Mouse (Mus musculus) urinary bladder, postnatal 36 days (tissue): ENCODE results near the gene Nrip2.
"Not testable (repeated sequence)": the region's sequence is repeated elsewhere in the genome, so short reads cannot be mapped to it uniquely, and the experiment has no call there.

Experiments
- DNase-seq, 2 experiments: peaks; one replicate each; pipeline ENCODE4 v3.0.0; 2022; ENCODE audit warnings: low spot score in 2 of 2, mixed read lengths in 1 of 2

Gene Nrip2

DNA sequence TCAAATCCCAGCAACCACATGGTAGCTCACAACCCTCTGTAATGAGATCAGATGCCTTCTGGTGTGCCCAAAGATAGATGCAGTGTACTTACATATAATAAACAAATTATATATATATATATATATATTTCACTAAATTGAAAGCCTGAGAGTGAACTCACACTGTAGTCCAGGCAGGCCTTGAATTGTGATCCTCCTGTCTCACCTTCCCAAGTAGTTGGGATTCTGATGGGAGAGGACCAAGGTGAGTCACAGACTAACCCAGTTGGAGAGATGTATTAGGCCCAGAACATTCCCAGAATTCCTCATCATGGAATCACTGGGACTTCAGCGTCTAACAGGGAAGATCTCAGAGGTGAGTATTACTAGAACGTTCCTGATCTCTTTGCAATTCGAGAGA is at the start of gene Nrip2:
Gene Nrip2, plus strand, starts transcription at position 301 of the 400 bp plus-strand sequence.
- no peak for DNase-seq

DNA sequence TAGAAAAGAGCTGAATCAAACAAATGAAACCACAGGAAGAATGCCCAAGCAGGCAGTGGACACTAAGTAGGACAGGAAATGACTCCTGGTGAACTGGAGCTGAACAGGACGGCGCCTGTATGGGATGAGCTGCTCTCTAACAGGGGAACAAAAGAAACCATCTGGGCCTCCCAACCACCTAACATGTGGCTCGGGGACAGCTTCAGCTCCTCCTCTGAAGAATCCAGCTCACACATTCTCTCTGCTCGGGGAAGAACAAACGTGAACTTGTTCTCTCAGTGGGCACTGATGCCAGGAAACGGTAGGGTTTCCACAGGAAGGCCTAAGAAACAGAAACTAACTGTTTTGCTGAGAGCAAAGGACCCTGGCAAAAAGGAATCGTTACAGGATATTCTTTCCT is 49.4 kb upstream of the Nrip2 start:
- DNase-seq, result no peak

DNA sequence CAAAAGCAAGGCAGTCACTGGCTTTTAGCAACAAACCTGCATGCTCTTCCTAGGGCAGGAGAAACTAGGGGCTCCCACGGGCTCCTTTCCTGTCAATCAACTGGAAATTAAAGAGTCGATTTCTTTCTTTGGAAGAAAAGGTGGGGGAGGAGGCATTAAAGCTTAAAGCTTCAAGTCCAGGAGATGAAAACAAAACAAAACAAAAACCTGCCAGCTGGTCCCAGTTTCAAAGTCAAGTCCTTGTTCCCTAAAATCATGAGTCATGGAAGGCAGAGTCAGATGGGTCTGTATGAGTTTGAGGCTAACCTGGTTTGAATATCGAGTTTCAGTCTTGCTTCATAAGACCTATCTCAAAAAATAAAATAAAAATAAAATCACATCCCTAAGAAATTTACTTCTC is 45.0 kb upstream of the Nrip2 start:
- DNase-seq, result no peak

DNA sequence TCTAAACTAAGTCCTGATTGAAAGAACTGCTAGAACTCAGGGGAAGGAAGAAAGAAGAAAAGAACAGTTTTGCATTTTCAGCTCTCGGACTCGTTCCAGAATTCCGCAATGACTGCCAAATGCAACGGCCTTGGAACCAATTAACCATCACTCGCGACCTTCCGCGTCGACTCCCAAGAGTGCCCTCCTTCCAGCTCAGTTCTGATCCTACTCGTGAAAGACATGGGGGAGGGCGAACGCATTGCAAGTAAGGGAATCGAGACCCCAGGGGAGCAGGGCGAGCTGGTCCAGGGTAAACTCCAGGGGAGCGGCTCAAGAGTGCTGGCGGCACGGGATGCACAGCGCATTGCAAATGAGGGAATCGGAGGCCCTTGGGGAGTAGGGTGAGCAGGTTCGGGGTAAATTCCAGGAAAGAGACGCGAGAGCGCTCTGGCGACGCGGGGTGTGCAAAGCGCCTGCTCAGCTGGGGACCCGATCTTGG is 43.9 kb upstream of the Nrip2 start:
- peak in 1 of 2 experiments; percentile 26 for DNase-seq

DNA sequence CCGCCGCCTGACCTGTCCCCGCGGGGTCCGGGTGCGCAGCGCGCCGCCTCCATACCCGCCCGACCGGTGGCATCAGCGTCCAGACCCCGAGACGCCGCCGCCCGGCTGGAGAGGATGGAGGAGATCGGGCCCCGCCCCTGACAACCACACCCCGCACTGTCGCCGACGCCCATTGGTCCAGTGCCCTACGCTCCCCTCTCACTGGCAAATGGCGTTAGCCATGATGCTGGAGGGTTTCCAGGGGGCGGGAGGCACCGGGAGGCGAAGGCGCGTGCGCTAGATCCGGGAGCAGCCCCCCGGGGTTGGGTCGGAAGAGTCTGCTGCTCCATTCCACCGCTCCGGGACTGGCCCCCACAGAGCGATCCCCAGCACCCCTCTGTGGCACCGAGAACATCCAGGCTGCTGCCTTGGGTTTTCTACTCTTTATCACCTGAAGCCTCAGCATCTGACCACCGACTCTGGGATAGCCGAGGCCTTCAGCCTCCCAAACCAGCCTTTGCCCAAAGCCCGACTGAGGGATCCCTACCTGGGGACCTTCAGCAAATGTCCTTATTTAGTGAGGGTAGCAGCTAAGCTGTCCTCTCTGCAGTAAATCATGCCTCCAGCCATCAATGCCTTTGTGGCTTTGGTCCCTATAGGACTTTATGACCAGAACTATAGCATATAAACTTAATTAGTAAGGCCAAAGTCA is 43.2 kb upstream of the Nrip2 start, which contains the start of gene Tulp3:
Gene Tulp3, minus strand, starts transcription at position 126 of the 691 bp plus-strand sequence.
- DNase-seq, result peak; percentile 88 to 95

DNA sequence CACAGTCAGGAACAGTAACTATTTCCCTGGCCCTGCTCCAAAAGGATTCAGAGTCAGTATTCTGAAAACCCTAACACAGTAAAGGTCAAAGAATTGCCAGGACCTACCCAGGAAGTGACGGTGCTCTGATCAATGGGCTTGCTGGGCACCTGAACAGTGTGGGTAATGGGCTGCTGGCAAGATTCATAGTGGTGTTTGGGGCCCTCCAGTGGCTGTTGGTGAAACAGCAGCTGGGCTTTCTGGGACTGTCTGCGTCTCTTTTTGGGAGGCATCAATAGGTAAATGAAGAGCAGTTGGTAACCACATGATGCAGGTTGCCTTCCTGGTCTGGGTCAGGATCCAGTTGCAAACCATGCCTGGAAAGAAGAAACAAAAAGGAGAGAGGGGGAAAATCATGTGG is 40.1 kb upstream of the Nrip2 start:
- peak; percentile 46 to 49 for DNase-seq

DNA sequence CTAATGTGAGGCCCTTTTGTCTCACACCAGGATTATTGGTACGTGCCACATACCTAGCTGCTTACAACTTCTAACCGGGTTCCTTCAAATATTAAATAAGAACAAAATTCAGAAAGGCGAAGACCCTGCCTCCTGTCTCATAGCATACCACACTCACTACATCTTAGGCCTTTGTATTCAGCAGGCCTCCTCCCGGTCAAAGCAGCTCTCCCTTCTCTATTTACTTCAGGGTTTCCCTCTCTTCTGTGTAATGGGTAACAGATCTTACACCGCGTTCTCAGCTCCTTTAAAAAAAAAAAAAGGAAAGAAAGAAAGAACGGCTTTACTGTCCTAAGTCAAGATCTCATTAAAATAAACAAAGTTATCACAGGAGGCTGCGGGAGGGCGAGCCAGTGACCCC is 37.2 kb upstream of the Nrip2 start:
- DNase-seq, result no peak

DNA sequence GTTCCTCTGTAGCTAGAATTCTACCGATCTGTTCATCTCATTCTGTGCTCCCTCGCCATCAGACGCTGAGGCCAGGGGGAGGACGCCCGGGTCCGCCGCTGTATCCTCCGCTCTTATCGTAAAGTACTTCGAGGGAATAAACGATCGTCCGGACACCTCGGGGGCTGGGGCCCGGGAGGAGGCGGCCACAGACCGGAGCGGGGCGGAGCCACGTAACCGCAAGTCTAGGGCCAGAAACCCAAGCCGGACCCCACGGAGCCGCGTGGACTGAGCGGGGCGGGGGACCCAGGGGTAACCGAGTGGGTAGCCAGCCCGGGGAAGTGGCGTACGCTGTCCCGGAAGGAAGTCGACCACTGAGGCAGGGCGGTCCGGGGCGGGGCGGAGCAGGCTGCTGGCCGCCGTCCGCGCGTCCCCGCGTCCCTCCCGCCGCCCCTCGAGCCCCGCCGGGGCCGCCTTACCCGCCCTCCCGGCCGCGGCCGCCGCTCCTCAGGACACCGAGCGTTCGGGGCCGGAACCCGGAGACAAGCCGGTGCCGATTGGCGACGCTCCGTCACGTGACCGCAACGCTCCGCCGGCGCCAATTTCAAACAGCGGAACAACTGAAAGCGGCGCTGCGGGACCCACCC is 36.6 kb upstream of the Nrip2 start, which contains the start of the genes Rhno1 and Foxm1:
Gene Rhno1, minus strand, starts transcription at position 531 of the 626 bp plus-strand sequence.
Gene Foxm1, plus strand, starts transcription at position 587 of the 626 bp plus-strand sequence.
- peak; percentile 77 to 83 for DNase-seq

DNA sequence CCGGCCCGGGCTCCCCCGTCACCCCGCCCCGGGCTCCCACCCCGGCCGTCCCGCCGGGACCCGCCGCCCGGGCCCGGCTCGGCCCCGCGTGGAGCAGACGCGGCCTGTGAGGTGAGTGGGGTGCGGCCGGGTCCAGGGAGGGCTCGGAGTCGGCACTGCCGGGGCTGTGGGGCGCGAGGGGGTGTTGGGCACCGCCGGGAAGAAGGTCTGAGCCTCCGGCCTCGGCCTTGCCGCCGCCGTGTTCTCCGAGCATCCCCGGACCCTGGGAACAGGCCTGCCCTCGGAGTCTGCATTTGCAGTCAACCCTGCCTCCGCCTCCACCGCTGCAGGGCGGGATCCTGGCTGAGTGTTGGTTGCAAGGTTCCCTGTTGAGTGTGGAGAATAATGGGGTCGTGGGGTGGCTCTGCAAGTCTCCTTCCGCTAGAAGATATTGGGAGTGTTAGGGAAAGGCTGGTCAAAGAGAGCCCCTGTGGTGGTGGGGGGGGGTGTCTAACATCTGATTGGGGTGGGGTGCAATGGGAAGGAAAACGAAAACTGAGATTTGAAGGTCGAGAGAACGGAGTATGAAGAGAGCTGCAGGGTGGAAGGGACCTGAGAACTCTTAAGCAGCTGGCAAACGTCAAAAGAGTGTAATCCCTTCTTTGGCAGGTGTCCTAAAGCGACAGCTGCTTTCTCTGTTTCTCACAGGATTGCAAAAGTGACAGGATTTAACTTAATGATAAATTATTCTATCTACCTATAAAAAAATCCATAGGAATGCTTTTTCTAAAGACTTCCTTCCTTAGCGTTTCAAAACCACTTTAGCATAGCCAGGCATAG is 35.9 kb upstream of the Nrip2 start:
- DNase-seq, result no peak

DNA sequence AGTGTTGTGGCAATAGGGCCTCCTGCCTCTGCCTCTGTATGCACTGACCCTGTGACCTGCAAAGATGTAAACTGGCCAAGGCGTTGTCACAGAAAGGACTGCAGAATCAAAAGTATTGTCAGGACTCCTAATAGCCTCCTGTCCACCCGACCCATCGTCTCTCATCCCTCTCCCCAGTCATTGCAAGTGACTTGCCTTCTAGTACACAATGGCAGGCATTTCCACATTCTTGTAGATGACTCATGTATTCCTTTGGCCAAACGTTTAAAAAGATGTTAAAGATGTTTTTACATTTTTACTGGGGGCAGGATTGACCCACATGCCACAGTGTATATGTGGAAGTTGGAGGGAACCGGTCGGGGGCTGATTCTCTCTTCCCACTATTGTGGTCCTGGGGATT is 34.4 kb upstream of the Nrip2 start:
- DNase-seq, result no peak

DNA sequence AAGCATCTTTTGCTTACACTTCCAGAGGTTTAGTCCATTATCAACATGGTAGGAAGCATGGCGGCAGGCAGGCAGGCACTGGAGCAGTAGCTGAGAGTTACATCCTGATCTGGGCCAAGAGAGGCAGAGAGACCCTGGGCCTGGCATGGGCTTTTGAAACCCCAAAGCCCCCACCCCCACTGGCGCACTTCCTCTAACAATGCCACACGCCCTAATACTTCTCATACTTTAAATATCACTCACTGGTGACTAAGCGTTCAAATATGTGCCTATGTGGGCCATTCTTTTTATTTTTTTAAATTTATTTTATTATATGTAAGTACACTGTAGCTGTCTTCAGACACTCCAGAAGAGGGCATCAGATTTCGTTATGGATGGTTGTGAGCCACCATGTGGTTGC is 32.6 kb upstream of the Nrip2 start:
- no peak for DNase-seq

DNA sequence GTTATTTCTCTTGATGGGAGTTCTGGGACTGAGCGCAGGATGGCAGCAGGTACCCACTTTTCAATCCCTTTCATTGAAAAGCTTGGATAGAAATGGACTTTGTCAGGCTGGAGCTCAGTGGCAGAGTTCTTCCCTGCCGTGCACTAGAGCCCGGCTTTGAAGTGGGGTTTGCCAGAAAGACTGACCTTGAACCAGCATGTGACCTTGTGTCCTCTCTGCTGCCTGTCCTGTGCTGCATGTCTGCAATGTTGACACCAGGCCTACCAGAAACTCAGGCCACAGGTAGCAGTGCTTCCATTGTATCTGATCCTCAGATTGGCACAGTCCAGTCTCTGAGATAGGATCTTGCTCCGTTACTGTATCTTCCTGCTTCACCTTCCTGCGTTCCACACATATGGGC is 29.1 kb upstream of the Nrip2 start:
- no peak for DNase-seq

DNA sequence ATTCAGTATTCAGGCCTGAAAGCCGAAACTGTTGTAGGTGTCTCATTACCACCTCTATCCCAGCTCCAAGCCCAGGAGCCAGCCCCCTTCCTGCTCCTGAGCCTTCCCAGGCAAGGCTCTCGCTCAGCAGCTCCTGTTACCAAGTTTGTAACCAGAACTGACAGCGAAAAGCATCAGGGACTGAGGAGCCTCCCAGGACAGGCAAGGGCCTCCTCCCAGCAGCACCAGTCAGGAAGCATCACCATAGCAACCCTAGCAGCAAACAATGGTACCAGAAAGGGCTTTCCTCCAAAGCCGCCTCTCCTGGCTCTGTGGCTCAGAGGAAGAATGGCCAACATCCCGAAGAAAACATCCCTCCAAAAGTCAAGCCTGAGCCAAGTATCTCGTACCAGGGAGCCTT is 23.9 kb upstream of the Nrip2 start, which contains the start of the genes Tex52 and Gm44596:
Gene Tex52, plus strand, starts transcription at position 265 of the 400 bp plus-strand sequence.
Gene Gm44596, plus strand, starts transcription at position 312 of the 400 bp plus-strand sequence.
- no peak for DNase-seq

DNA sequence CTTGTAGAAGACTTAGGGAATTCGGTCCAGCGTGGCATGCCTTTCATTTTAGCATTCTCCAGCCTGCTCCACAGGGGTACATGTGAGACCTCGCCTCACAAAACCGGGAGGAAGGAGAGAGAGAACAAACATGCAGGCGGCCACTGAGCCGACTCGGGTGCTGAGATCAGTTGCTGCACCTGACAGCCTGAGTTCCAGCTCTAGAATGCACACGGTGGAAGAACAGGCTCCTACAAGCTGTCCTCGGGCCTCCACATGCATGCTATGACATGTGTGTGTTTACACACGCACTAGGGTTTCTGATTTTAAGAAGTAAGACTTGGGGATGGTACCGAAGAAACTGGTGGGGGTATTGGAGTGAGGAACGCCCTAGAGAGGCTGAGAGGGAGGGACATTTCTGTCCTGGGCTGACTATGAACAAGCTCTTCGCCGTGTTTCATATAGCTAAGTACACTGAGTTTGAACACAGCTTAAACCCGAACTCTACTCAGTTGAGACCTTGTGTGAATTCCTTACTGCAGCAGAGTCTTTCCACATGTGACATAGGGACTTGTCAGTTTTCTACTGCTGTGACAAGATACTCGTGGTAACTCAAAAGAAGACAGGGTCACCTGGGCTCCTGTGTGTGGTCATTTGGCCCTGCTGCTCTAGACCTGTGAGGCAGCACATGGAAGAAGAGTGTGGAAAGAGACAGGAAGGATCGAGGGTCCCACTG is 22.6 kb upstream of the Nrip2 start:
- DNase-seq, result peak; percentile 27 to 32

DNA sequence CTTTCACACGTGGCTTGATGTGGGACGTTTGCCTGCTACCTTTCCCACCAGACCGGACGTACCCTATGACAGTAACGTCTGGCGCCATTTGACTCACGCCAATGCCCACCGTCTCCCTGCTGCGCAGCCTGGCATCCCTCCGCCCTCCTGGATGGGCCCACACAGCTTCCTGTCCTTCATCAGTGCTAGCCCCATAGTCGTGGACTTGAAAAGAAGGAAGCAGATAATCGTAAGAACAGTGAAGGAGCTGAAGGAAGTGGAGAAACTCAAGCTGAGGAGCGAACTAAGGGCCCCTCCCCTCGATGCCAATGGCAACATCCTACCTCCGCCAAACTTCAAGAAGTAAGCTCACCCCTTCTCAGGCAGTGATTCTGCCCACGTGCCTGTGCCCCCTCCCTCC is 19.5 kb upstream of the Nrip2 start:
- no peak for DNase-seq

DNA sequence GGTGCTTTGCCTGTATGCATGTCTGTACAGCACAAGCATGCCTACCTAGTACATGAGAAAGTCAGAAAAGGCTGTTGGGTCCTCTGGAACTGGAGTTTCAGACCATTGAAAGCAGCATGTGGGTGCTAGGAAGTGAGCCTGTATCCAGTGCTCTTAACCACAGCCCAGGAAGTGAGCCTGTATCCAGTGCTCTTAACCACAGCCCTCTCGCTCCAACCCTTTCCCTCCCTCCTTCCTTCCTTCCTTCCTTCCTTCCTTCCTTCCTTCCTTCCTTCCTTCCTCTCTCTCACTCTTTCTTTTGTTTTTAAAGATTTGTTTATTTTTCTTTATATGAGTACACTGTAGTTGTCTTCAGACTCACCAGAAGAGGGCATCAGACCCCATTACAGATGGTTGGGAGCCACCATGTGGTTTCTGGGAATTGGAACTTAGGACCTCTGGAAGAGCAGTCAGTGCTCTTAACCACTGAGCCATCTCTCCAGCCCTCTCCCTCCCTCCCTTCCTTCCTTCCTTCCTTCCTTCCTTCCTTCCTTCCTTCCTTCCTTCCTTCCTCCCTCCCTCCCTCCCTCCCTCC is 18.4 kb upstream of the Nrip2 start:
- not testable (repeated sequence) for DNase-seq

DNA sequence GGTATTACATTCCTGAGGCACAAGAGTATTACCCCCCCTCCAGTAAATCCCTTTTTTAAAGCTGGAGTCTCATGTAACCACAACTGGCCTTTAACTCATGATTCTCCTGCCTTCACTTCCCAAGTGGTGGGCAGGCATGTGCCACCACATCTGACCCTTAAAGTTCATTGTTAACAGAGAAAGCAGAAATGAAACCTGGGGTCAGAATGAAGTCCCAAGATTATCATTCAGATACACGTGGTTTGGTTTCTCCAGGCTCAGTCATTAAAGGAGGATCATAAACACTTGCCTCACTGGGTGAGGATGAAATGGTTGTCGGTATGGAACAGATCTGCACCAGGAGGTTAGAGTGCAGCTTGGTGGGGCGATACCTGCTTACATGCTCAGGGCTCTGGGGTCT is 17.8 kb upstream of the Nrip2 start:
- DNase-seq, result no peak

DNA sequence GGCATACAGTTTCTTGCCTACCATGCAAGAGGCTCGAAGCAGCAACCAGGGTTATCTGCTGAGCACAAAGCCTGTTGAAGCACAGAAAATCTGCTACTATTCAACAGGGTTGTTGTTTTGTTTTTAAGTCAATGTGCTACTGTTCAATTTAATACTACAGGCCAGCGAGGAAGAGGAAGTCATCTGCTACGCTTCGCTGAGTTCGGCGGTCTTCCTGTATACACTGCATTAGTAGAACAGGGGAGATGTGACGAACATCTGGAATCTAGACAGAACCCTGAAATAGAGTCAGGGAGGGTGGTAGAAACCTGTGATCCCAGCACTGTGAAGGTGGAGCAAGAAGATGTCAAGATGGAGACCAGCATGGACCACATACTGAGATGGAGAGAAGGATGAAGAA is 15.3 kb upstream of the Nrip2 start:
- no peak for DNase-seq

DNA sequence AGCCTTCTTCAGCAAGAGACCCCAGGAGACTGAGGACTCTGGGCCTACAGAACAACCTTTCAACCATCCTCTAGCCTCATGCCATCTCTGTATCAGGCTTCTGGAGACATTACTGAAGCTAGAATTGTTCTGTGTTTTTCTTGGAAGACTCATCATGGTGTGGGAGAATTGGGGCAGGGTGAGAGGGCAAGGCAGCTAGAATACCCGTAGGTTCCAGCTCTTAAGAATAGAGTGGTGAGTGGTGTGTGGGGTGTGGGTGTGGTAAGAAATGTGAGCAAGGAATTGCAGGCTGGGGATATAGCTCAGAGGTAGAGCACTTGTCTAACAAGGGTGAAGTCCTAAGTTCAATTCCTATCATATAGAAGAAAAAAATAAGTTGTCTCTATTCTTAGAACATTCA is 14.1 kb upstream of the Nrip2 start:
- DNase-seq, result no peak

DNA sequence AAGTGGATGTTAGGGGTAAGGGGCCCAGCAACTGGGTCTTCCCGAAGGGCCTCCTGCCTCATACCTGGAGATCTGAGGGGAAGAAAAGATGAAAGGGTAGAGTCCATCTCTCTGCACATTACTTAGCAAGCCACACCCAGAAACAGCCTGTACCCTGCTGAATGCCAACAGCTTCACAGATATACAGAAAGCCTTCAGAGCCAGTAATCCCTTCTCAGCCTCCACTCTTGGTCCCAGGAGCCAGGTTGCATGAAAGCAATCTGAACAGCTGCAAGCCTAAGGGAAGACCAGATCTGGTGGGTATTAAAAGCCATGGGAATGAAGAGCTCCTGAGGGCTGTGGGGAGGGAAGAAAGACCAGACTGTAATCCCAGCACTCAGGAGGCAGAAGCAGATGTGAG is 9.9 kb upstream of the Nrip2 start:
- DNase-seq, result no peak

DNA sequence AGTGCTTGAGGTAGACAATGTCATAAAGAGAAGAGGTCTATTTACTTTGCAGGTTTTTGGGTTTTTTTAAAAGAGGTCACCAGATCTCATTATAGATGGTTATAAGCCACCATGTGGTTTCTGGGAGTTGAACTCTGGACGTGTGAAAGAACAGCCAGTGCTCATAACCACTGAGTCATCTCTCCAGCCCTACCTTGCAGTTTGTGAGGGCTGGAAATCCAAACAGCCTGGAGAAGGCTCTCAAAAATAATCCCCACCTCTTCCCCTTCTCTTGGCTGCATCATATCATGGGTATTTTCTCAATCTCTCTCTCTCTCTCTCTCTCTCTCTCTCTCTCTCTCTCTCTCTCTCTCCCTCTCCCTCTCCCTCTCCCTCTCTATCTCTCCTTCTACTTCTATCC is 8.4 kb upstream of the Nrip2 start:
- no peak for DNase-seq
